Mouse (Mus musculus): ENCODE measurements around the gene 1700013G24Rik. TPM values are rescaled to one million over a fixed set of nuclear protein-coding genes. Genes with fewer than 3 reads are reported as not detected.

1700013G24Rik gene
- total RNA-seq, 1 experiment from 2014 or later = not detected

- no peak for ATAC-seq (replicated peaks; ENCODE audit: low read depth, poor library complexity, severe bottlenecking)
Measured at GRCm38 (mm10) chr4:137454582-137454981, 1.5 kb downstream of the 1700013G24Rik start.

GRCm38 (mm10) chr4:137456581-137456980 lies 3.5 kb downstream of the 1700013G24Rik start:
- no peak for ATAC-seq (replicated peaks; ENCODE audit: low read depth, poor library complexity, severe bottlenecking)

GRCm38 (mm10) chr4:137457292-137457691 lies 4.2 kb downstream of the 1700013G24Rik start:
- ATAC-seq (replicated peaks; ENCODE audit: low read depth, poor library complexity, severe bottlenecking) = peak; percentile 29; the same call in 1 of the 2 replicates

GRCm38 (mm10) chr4:137458310-137458709 lies 5.2 kb downstream of the 1700013G24Rik start:
- no peak for ATAC-seq (replicated peaks; ENCODE audit: low read depth, poor library complexity, severe bottlenecking)

- no peak for ATAC-seq (replicated peaks; ENCODE audit: low read depth, poor library complexity, severe bottlenecking)
Measured at GRCm38 (mm10) chr4:137458861-137459260, 5.8 kb downstream of the 1700013G24Rik start.

GRCm38 (mm10) chr4:137460676-137461075 lies 7.6 kb downstream of the 1700013G24Rik start:
- no peak for ATAC-seq (replicated peaks; ENCODE audit: low read depth, poor library complexity, severe bottlenecking)

GRCm38 (mm10) chr4:137461217-137461616 lies 8.1 kb downstream of the 1700013G24Rik start:
- no peak for ATAC-seq (replicated peaks; ENCODE audit: low read depth, poor library complexity, severe bottlenecking)

GRCm38 (mm10) chr4:137461981-137462690 lies 9.1 kb downstream of the 1700013G24Rik start:
- no peak for ATAC-seq (replicated peaks; ENCODE audit: low read depth, poor library complexity, severe bottlenecking)

GRCm38 (mm10) chr4:137465125-137465787 lies 12.2 kb downstream of the 1700013G24Rik start:
- ATAC-seq (replicated peaks; ENCODE audit: low read depth, poor library complexity, severe bottlenecking) = no peak

- no peak for ATAC-seq (replicated peaks; ENCODE audit: low read depth, poor library complexity, severe bottlenecking)
Measured at GRCm38 (mm10) chr4:137466991-137467390, 13.9 kb downstream of the 1700013G24Rik start.

- no peak for ATAC-seq (replicated peaks; ENCODE audit: low read depth, poor library complexity, severe bottlenecking)
Measured at GRCm38 (mm10) chr4:137467525-137467924, 14.4 kb downstream of the 1700013G24Rik start.

GRCm38 (mm10) chr4:137468260-137469080 lies 15.4 kb downstream of the 1700013G24Rik start, which contains the start of gene Hspg2:
Gene Hspg2, plus strand, starts transcription at chr4:137468769.
- ATAC-seq (replicated peaks; ENCODE audit: low read depth, poor library complexity, severe bottlenecking) = peak; percentile 97

- no peak for ATAC-seq (replicated peaks; ENCODE audit: low read depth, poor library complexity, severe bottlenecking)
Measured at GRCm38 (mm10) chr4:137469081-137469844, 16.2 kb downstream of the 1700013G24Rik start.

- ATAC-seq (replicated peaks; ENCODE audit: low read depth, poor library complexity, severe bottlenecking) = no peak
Measured at GRCm38 (mm10) chr4:137469845-137470692, 17.0 kb downstream of the 1700013G24Rik start.

- ATAC-seq (replicated peaks; ENCODE audit: low read depth, poor library complexity, severe bottlenecking) = no peak
Measured at GRCm38 (mm10) chr4:137470701-137471317, 17.7 kb downstream of the 1700013G24Rik start.

GRCm38 (mm10) chr4:137471326-137471725 lies 18.2 kb downstream of the 1700013G24Rik start:
- no peak for ATAC-seq (replicated peaks; ENCODE audit: low read depth, poor library complexity, severe bottlenecking)

- ATAC-seq (replicated peaks; ENCODE audit: low read depth, poor library complexity, severe bottlenecking) = no peak
Measured at GRCm38 (mm10) chr4:137473240-137473639, 20.2 kb downstream of the 1700013G24Rik start.

- no peak for ATAC-seq (replicated peaks; ENCODE audit: low read depth, poor library complexity, severe bottlenecking)
Measured at GRCm38 (mm10) chr4:137473701-137474388, 20.8 kb downstream of the 1700013G24Rik start.

Data from common myeloid progenitor, adult 5-6 weeks (primary cell).